Mouse (Mus musculus) kidney, embryonic 16.5 days (tissue): Measurements from ENCODE around the gene Olfr548-ps1. TPM values are rescaled to one million over a fixed set of nuclear protein-coding genes. Genes with fewer than 3 reads are reported as not detected.

Experiments
- ATAC-seq: fragments of 200-750 bp; cut with Nextera tagmentation; 2 replicates; pipeline ENCODE4 v1.8.0; 2017; ENCODE audit warnings: moderate TSS enrichment; ENCODE audit not compliant: low FRiP score, low TSS enrichment
- H3K27ac ChIP-seq: fragments of 300-500 bp; sonication (generic); 2 replicates; pipeline ENCODE4 v1.5.1; 2014; ENCODE audit warnings: low read length
- H3K27me3 ChIP-seq: fragments of 300-500 bp; sonication (generic); 2 replicates; pipeline ENCODE4 v1.6.1; 2014; ENCODE audit warnings: low read length, control low read depth, mixed read lengths; ENCODE audit not compliant: insufficient read depth
- H3K36me3 ChIP-seq: fragments of 300-500 bp; sonication (generic); 2 replicates; pipeline ENCODE4 v1.6.1; 2014; ENCODE audit warnings: low read length, control low read depth, mixed read lengths; ENCODE audit not compliant: insufficient read depth
- H3K4me1 ChIP-seq: fragments of 300-500 bp; sonication (generic); 2 replicates; pipeline ENCODE4 v1.6.1; 2014; ENCODE audit warnings: low read length, control low read depth, mixed read lengths; ENCODE audit not compliant: insufficient read depth
- H3K4me2 ChIP-seq: fragments of 300-500 bp; sonication (generic); replicated peaks from 2 replicates; pipeline ENCODE4 v1.6.1; 2014; ENCODE audit warnings: low read depth, low read length
- H3K4me3 ChIP-seq: fragments of 300-500 bp; sonication (generic); 2 replicates; pipeline ENCODE4 v1.5.1; 2014; ENCODE audit warnings: mild to moderate bottlenecking, low read length
- H3K9ac ChIP-seq: fragments of 300-500 bp; sonication (generic); replicated peaks from 2 replicates; pipeline ENCODE4 v1.6.1; 2014; ENCODE audit warnings: low read length
- H3K9me3 ChIP-seq: fragments of 300-500 bp; sonication (generic); 2 replicates; pipeline ENCODE4 v1.6.1; 2016; ENCODE audit warnings: low read length, control low read depth
- WGBS: fragments of 180-500 bp; shearing (Covaris S2); extraction: QIAGEN DNeasy Blood & Tissue Kit; methylation state at CpG from one replicate; pipeline ENCODE4 v1.1.7; 2014; 5-methylcytosine and 5-hydroxymethylcytosine counted together
- polyA plus RNA-seq: library from polyadenylated mRNA; unstranded; fragments of >200 nt; fragmentation: Nextera tagmentation; extraction: Ambion mirVana; gene quantifications from 2 replicates; pipeline ENCODE4 v1.2.1, GENCODE M21; 2015

Olfr548-ps1 gene
- polyA plus RNA-seq, 1 experiment from 2014 or later: not detected

DNA sequence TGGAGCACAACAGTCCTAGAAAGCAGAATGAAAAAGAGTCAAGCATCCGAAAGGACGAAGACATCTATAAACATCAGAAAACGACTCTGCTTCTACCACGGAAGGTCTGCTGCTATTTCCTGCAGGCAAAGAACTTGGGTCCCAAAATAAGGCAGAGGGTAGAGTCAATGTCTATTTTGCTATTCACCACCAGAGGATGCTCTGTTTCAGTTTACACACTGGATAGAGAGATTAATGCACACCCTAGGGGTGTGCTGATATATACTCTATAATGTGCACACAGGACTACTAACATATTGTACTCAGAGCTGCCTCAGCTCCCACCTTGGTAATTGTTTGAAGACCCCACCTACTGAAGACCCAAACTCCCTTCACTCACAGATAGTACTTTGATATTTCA, 25.5 kb downstream of the Olfr548-ps1 start:
- Histone ChIP-seq H3K27ac (no peak overlapping the region), H3K4me3 (no peak overlapping the region), H3K9me3 (no peaks in the 10 kb centered on the region), H3K9ac (no peak overlapping the region), H3K4me2 (no peak overlapping the region), H3K27me3 (no peaks in the 10 kb centered on the region), H3K36me3 (no peaks in the 10 kb centered on the region), H3K4me1 (peaks cover 8% of the 10 kb centered on the region; the same call in 1 of the 2 replicates)
- no peak; the same call in 1 of the 2 replicates for ATAC-seq
- WGBS: 89% methylated on average over 4 of the region's 4 CpGs

GRCm38 (mm10) chr7:102571142-102571541, 30.4 kb downstream of the Olfr548-ps1 start, which contains the start of gene Olfr550:
Olfr550 (plus strand) TSS chr7:102571442.
- no peak for ATAC-seq
- Histone ChIP-seq H3K27me3 (no peaks in the 10 kb centered on the region), H3K9ac (no peak within 1 kb of the TSS), H3K4me2 (no peak within 1 kb of the TSS), H3K27ac (no peak within 1 kb of the TSS), H3K4me3 (no peak within 1 kb of the TSS), H3K4me1 (no peaks in the 10 kb centered on the region), H3K36me3 (no peaks in the 10 kb centered on the region), H3K9me3 (no peaks in the 10 kb centered on the region)
- 90% methylated on average over 8 of the region's 8 CpGs for WGBS

GRCm38 (mm10) chr7:102573174-102573830, 32.6 kb downstream of the Olfr548-ps1 start:
- no peaks in the 10 kb centered on the region for H3K36me3 ChIP-seq
- H3K9ac ChIP-seq: no peak overlapping the region
- H3K4me2 ChIP-seq: no peak overlapping the region
- 89% methylated on average over 3 of the region's 3 CpGs for WGBS
- no peaks in the 10 kb centered on the region for H3K4me1 ChIP-seq
- H3K27me3 ChIP-seq: no peaks in the 10 kb centered on the region
- H3K4me3 ChIP-seq: no peak overlapping the region
- no peak for ATAC-seq
- no peak overlapping the region for H3K27ac ChIP-seq
- H3K9me3 ChIP-seq: no peaks in the 10 kb centered on the region

GRCm38 (mm10) chr7:102575998-102576397, 35.3 kb downstream of the Olfr548-ps1 start:
- ATAC-seq: no peak
- Histone ChIP-seq H3K9me3 (no peaks in the 10 kb centered on the region), H3K4me3 (no peak overlapping the region), H3K4me2 (no peak overlapping the region), H3K27me3 (no peaks in the 10 kb centered on the region), H3K4me1 (no peaks in the 10 kb centered on the region), H3K36me3 (no peaks in the 10 kb centered on the region), H3K27ac (no peak overlapping the region), H3K9ac (no peak overlapping the region)
- WGBS: 70% methylated on average over 6 of the region's 6 CpGs

DNA sequence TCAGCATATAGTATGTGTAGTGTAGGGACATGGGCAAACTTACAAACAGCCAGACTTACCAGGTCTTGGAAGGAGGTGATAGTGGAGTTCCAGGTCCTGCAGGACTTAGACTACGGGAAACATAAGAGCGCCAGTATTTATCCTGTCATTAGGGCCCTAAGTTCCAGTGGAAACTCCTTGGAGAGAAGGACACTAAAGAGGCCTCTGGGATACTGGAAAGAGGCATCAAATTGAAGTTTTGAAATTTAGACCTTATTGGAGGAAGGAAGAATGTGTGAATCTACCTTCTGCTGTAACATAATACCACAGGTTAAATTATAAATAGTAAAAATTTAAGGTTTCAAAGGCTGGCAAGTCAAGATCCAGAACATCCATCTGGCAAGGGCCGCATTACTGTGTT, 51.1 kb downstream of the Olfr548-ps1 start, which contains the start of gene Olfr551:
Gene Olfr551, minus strand, starts transcription at position 101 of the 400 bp plus-strand sequence.
- Histone ChIP-seq H3K9me3 (no peaks in the 10 kb centered on the region), H3K36me3 (no peaks in the 10 kb centered on the region), H3K4me1 (no peaks in the 10 kb centered on the region), H3K9ac (no peak within 1 kb of the TSS), H3K27me3 (no peaks in the 10 kb centered on the region), H3K4me2 (no peak within 1 kb of the TSS), H3K27ac (no peak within 1 kb of the TSS), H3K4me3 (no peak within 1 kb of the TSS)
- 90% methylated on average over 3 of the region's 3 CpGs for WGBS
- ATAC-seq: no peak

Other genes starting within 250 kb of the Olfr548-ps1 start
- gene Rrm1, start 99.2 kb upstream of the Olfr548-ps1 start, polyA plus RNA-seq: 169 and 181 TPM in 2 replicates
- 0.41 and 0.51 TPM in 2 replicates for gene Olfr543, start 59.2 kb upstream of the Olfr548-ps1 start, polyA plus RNA-seq
- 0.18 TPM in 1 of 2 replicates, not detected in the other for gene Olfr544, start 52.6 kb upstream of the Olfr548-ps1 start, polyA plus RNA-seq
- gene Olfr545, start 41.3 kb upstream of the Olfr548-ps1 start, polyA plus RNA-seq: 0.08 TPM in 1 of 2 replicates, not detected in the other
- gene Olfr547, start 6.1 kb upstream of the Olfr548-ps1 start, polyA plus RNA-seq: not detected in 2 replicates
- not detected in 2 replicates for gene Olfr549, start 9.0 kb downstream of the Olfr548-ps1 start, polyA plus RNA-seq
- 0.42 and 0.77 TPM in 2 replicates for gene Trim21, start 24.6 kb downstream of the Olfr548-ps1 start, polyA plus RNA-seq
- gene Olfr550, start 30.5 kb downstream of the Olfr548-ps1 start, polyA plus RNA-seq: not detected in 2 replicates
- not detected in 2 replicates for gene Olfr551, start 51.0 kb downstream of the Olfr548-ps1 start, polyA plus RNA-seq
- gene Olfr552, start 56.9 kb downstream of the Olfr548-ps1 start, polyA plus RNA-seq: not detected in 2 replicates
- not detected in 2 replicates for gene Olfr553, start 77.3 kb downstream of the Olfr548-ps1 start, polyA plus RNA-seq
- not detected in 2 replicates for gene Olfr554, start 97.5 kb downstream of the Olfr548-ps1 start, polyA plus RNA-seq
- not detected in 2 replicates for gene Olfr555, start 117.9 kb downstream of the Olfr548-ps1 start, polyA plus RNA-seq
- not detected in 2 replicates for gene Olfr556, start 124.0 kb downstream of the Olfr548-ps1 start, polyA plus RNA-seq
- 14.2 and 14.6 TPM in 2 replicates for gene Trim68, start 146.4 kb downstream of the Olfr548-ps1 start, polyA plus RNA-seq
- not detected in 2 replicates for gene Olfr557, start 155.0 kb downstream of the Olfr548-ps1 start, polyA plus RNA-seq
- 0.92 and 1.1 TPM in 2 replicates for gene Olfr558, start 161.3 kb downstream of the Olfr548-ps1 start, polyA plus RNA-seq
- gene Olfr33, start 178.2 kb downstream of the Olfr548-ps1 start, polyA plus RNA-seq: not detected in 2 replicates
- not detected in 2 replicates for gene Olfr559, start 186.6 kb downstream of the Olfr548-ps1 start, polyA plus RNA-seq
- not detected in 2 replicates for gene Olfr560, start 218.5 kb downstream of the Olfr548-ps1 start, polyA plus RNA-seq
- 0.58 and 0.89 TPM in 2 replicates for gene Olfr78, start 218.6 kb downstream of the Olfr548-ps1 start, polyA plus RNA-seq
- not detected in 2 replicates for gene Olfr561, start 230.3 kb downstream of the Olfr548-ps1 start, polyA plus RNA-seq